Mouse (Mus musculus) heart, embryonic 16.5 days (tissue): ENCODE measurements at regions not wholly inside any gene's neighbourhood (a gene's known extent, or its start where the extent isn't known, plus 50 kb on each side); places are given as distances from the start of the nearest gene placed in this dataset.

Experiments
- ATAC-seq: fragments of 200-750 bp; cut with Nextera tagmentation; replicated peaks from 2 replicates; pipeline ENCODE4 v1.8.0; 2017; ENCODE audit warnings: moderate number of reproducible peaks; ENCODE audit not compliant: insufficient read depth, low FRiP score; ENCODE audit errors: extremely low read depth
- H3K27ac ChIP-seq: fragments of 300-500 bp; sonication (generic); 2 replicates; pipeline ENCODE4 v1.5.1; 2014; ENCODE audit warnings: mild to moderate bottlenecking, low read length, control low read depth, moderate library complexity
- H3K27me3 ChIP-seq: fragments of 300-500 bp; sonication (generic); 2 replicates; pipeline ENCODE4 v1.6.1; 2014; ENCODE audit warnings: low read length, mixed read lengths; ENCODE audit not compliant: control insufficient read depth, insufficient read depth
- H3K36me3 ChIP-seq: fragments of 300-500 bp; sonication (generic); 2 replicates; pipeline ENCODE4 v1.6.1; 2014; ENCODE audit not compliant: control insufficient read depth, insufficient read depth
- H3K4me1 ChIP-seq: fragments of 300-500 bp; sonication (generic); 2 replicates; pipeline ENCODE4 v1.6.1; 2014; ENCODE audit warnings: low read length, mixed read lengths; ENCODE audit not compliant: control insufficient read depth, insufficient read depth
- H3K4me2 ChIP-seq: fragments of 300-500 bp; sonication (generic); 2 replicates; pipeline ENCODE4 v1.6.1; 2014; ENCODE audit warnings: low read depth, mild to moderate bottlenecking, control low read depth, low read length
- H3K4me3 ChIP-seq: fragments of 300-500 bp; sonication (generic); 2 replicates; pipeline ENCODE4 v1.5.1; 2014; ENCODE audit warnings: mild to moderate bottlenecking, control low read depth, low read length
- H3K9ac ChIP-seq: fragments of 300-500 bp; sonication (generic); 2 replicates; pipeline ENCODE4 v1.6.1; 2014; ENCODE audit warnings: low read length, control low read depth
- H3K9me3 ChIP-seq: fragments of 300-500 bp; sonication (generic); replicated peaks from 2 replicates; pipeline ENCODE4 v1.6.1; 2016; ENCODE audit warnings: low read length; ENCODE audit not compliant: control insufficient read depth
- WGBS: fragments of 180-500 bp; shearing (Covaris S2); extraction: QIAGEN DNeasy Blood & Tissue Kit; methylation state at CpG from one replicate; pipeline ENCODE4 v1.1.7; 2014; 5-methylcytosine and 5-hydroxymethylcytosine counted together

GRCm38 (mm10) chr5:102395608-102396146 is 85.5 kb upstream of the Arhgap24 start:
- Histone ChIP-seq H3K4me1 (no peaks in the 10 kb centered on the region), H3K27ac (no peak overlapping the region), H3K4me2 (no peak overlapping the region), H3K9ac (no peak overlapping the region), H3K9me3 (no peaks in the 10 kb centered on the region), H3K36me3 (no peaks in the 10 kb centered on the region), H3K27me3 (no peaks in the 10 kb centered on the region), H3K4me3 (no peak overlapping the region)
- WGBS = 60% methylated on average over 11 of the region's 11 CpGs
- ATAC-seq = no peak

GRCm38 (mm10) chr5:102399006-102399405 is 82.2 kb upstream of the Arhgap24 start:
- ATAC-seq = no peak
- H3K9ac ChIP-seq = no peak overlapping the region
- no peaks in the 10 kb centered on the region for H3K9me3 ChIP-seq
- H3K27ac ChIP-seq = no peak overlapping the region
- no peak overlapping the region for H3K4me3 ChIP-seq
- WGBS = 79% methylated on average over 4 of the region's 4 CpGs
- H3K4me2 ChIP-seq = no peak overlapping the region
- no peaks in the 10 kb centered on the region for H3K4me1 ChIP-seq
- no peaks in the 10 kb centered on the region for H3K36me3 ChIP-seq
- no peaks in the 10 kb centered on the region for H3K27me3 ChIP-seq

GRCm38 (mm10) chr5:102417642-102418041 is 63.5 kb upstream of the Arhgap24 start:
- Histone ChIP-seq H3K9ac (no peak overlapping the region), H3K4me3 (no peak overlapping the region), H3K36me3 (no peaks in the 10 kb centered on the region), H3K9me3 (no peaks in the 10 kb centered on the region), H3K4me2 (no peak overlapping the region), H3K27me3 (no peaks in the 10 kb centered on the region), H3K4me1 (no peaks in the 10 kb centered on the region), H3K27ac (no peak overlapping the region)
- no peak for ATAC-seq
- WGBS = 74% methylated on average over 5 of the region's 5 CpGs

- no peak overlapping the region for H3K4me2 ChIP-seq
- no peaks in the 10 kb centered on the region for H3K36me3 ChIP-seq
- no peak overlapping the region for H3K9ac ChIP-seq
- no peaks in the 10 kb centered on the region for H3K27me3 ChIP-seq
- no peak overlapping the region for H3K27ac ChIP-seq
- 35% methylated on average over 1 of the region's 1 CpGs for WGBS
- no peaks in the 10 kb centered on the region for H3K4me1 ChIP-seq
- no peak overlapping the region for H3K4me3 ChIP-seq
- ATAC-seq = no peak
- H3K9me3 ChIP-seq = no peaks in the 10 kb centered on the region
These were observed 62.1 kb upstream of the Arhgap24 start for GRCm38 (mm10) chr5:102419089-102419488.

GRCm38 (mm10) chr5:102424636-102425242 is 56.5 kb upstream of the Arhgap24 start:
- no peak overlapping the region for H3K4me2 ChIP-seq
- H3K36me3 ChIP-seq = no peaks in the 10 kb centered on the region
- 81% methylated on average over 16 of the region's 16 CpGs for WGBS
- H3K27me3 ChIP-seq = no peaks in the 10 kb centered on the region
- H3K9me3 ChIP-seq = no peaks in the 10 kb centered on the region
- ATAC-seq = no peak
- no peak overlapping the region for H3K27ac ChIP-seq
- no peak overlapping the region for H3K4me3 ChIP-seq
- H3K9ac ChIP-seq = no peak overlapping the region
- H3K4me1 ChIP-seq = no peaks in the 10 kb centered on the region

- Histone ChIP-seq H3K4me2 (no peak overlapping the region), H3K4me3 (no peak overlapping the region), H3K27ac (no peak overlapping the region), H3K9me3 (no peaks in the 10 kb centered on the region), H3K36me3 (no peaks in the 10 kb centered on the region), H3K27me3 (no peaks in the 10 kb centered on the region), H3K4me1 (no peaks in the 10 kb centered on the region), H3K9ac (no peak overlapping the region)
- WGBS = 69% methylated on average over 3 of the region's 3 CpGs
- ATAC-seq = no peak
These were observed 52.9 kb upstream of the Arhgap24 start for GRCm38 (mm10) chr5:102428310-102428709.
